Mouse (Mus musculus): ENCODE measurements around the gene Mdm2. TPM values are rescaled to one million over a fixed set of nuclear protein-coding genes. Genes with fewer than 3 reads are reported as not detected.
"Not testable (repeated sequence)": the region's sequence is repeated elsewhere in the genome, so short reads cannot be mapped to it uniquely, and the experiment has no call there.

Gene Mdm2
- total RNA-seq, 2 experiments from 2014 or later = 53.4 to 57.5 TPM

DNA sequence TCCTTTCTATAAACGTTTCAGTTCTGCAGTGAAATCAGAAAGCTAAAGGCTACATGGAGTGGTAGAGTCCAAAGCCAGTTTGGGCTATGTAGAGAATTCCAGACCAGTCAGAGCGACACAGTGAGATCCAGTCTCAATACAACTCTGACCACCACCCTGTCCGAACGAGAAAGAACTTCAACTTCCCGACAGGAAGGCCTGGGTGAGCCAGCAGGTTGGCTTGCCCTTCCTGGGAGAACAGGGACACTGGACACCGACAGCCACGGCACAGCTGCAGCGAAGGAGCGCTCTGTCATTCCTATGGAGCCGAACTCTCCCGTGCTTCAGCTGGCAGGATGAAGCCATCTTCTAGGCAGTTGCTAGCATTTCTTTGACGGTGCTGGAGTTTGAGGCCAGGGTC, 24.8 kb upstream of the Mdm2 start:
- intact Hi-C loops (cut with DNase I) = not testable (repeated sequence)

DNA sequence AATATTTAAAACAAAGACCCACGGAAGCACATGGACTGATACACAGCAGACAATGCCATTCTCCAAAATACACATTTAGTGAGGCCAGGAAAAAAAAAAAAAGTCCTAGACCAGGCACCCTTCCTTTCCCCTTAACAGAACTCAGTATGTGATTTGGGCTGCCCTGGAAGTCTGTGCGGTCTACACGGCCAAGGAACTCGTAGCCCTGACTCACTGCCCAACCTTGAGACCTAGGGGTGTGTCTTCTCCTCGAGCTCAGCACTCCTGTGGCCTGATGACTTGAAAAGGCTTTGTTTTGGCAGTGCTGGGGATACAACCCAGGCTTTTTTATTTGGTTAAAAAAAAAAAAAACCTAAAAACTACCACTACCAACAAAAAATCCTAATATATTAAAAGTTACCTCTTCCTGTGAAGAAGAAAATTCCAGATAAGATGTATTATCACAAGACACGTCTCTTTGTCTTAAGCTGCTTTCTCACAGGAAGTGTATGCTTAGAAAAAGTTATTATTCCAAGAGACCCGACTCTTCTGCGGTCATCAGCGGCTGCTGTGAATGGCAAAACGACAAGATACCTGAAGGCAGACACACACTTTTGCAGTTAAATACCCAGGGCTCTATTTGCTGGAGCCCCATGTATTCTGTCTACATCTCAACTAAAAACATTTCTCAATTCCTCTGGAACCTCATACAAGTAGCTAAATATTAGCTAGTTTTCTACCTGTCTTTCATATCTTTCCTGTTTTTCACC, 23.7 kb upstream of the Mdm2 start:
- intact Hi-C loops (cut with DNase I) = loop anchor here (5.0 kb wide), 1 partner anchor 378 kb away; no protein-coding TSS in a partner anchor
- not testable (repeated sequence) for DNase-seq (ENCODE audit: low spot score in 2 of 2)

More for the DNA sequence above, 24.8 kb upstream of the Mdm2 start:
- DNase-seq (ENCODE audit: low spot score in 2 of 2) = not testable (repeated sequence)

DNA sequence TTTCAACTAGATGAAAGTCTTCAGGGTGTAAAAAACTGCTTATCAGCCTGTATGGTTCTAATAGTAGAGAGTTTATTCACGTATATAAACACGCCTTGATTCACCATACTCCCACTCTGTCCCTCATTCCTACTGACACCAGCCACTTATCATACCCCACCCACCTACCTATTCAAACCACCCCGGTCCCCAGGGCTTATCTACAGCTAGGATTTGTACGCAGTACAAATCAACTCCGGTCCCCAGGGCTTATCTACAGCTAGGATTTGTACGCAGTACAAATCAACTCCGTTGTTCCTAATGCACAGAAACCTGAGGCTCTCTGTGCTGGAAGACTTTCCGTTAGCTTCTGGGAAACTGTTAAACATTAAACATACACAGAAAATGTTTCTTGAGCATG, 23.1 kb upstream of the Mdm2 start:
- intact Hi-C loops (cut with DNase I) = loop anchor here (5.0 kb wide), 1 partner anchor 379 kb away; no protein-coding TSS in a partner anchor
- not testable (repeated sequence) for DNase-seq (ENCODE audit: low spot score in 2 of 2)

DNA sequence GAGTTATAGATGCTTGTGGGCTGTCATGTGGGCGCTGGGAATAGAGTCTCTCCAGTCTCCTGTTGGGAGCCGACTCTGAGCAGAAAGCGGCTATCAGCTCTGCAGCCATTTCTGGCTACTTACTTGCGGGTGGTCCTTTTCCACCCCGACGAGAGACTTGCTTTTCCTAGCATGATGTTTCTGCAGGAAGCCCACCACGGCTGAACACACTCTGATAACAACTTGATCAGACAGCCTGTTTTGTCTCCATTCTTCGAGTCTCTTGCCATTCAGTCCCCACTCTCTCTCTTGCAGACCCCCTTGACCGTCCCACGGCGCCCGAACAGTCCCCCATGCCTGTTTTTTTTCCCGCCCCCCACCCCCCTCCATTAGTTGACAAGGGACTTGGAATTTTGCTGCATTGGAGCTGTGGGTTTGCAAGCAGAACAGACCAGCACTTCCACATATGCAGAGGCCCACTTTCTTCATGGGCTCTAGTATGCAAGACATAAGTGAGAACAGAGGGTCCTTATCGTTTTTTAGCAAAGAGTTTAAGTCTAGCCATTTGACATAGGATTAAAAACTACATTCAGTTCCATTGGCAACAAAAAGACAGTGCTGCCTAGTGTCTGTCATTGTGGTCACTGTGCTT, 22.5 kb upstream of the Mdm2 start:
- intact Hi-C loops (cut with DNase I) = loop anchor here (5.0 kb wide), 1 partner anchor 379 kb away; no protein-coding TSS in a partner anchor
- no peak for DNase-seq (ENCODE audit: low spot score in 2 of 2)

DNA sequence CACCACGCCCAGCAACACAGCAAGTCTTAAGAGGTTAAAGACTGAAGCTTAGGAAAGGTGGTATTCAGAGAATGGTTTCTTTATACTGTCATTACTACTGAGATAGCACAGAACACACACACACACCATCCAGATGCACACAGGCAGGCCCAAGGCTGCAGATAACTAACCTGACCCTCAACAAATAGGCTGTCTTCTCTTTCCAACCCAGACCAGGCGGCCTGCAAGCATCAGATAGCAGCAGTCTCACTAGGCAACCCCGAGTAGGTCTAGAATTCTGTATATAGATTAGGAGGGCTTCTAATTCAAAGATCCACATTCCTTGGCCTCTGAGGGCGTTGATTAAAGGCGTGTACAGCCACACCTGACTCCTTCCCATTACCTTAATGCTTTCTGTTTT, 21.6 kb upstream of the Mdm2 start:
- no peak for DNase-seq (ENCODE audit: low spot score in 2 of 2)
- intact Hi-C loops (cut with DNase I) = loop anchor here (5.0 kb wide), 1 partner anchor 380 kb away; no protein-coding TSS in a partner anchor

DNA sequence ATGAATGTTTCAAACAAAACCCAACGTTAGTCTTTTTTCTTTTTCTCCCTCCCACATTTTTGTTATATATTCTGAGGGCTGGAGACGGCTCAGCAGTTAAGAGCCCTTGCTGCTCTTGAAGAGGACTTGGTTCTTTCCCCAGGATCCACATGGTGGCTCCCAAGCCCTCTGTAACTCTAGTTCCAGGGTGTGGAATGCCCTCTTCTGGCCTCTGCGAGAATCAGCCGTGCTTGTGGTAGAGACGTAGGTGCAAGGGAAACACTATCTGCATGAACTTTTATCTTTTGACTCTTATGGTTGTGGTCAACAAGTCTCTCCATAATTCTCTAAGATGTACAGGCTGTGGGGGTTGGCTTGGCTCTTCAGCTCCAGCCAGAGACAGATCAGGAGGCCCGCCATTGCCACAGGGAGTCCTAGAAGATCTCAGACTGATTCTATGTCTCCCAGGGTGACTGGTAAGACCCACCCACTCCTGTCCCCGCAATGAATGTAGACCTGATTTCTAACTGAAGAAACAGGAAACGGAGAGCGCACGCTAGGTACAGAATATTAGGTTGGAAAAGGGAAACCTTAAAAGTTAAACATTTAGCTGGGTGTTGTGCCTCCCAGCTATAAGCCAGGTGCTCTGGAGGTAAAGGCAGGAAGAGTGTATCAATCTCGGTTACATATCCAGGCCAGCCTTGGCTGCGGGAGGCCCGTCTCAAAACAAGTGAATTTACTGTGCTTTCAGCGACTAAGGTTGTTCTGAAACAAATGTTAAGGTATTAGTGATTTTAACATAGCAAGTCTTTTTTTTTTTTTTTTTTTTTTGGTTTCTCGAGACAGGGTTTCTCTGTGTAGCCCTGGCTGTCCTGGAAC, 20.9 kb upstream of the Mdm2 start:
- intact Hi-C loops (cut with DNase I) = loop anchor here (5.0 kb wide), 1 partner anchor 381 kb away; no protein-coding TSS in a partner anchor

DNA sequence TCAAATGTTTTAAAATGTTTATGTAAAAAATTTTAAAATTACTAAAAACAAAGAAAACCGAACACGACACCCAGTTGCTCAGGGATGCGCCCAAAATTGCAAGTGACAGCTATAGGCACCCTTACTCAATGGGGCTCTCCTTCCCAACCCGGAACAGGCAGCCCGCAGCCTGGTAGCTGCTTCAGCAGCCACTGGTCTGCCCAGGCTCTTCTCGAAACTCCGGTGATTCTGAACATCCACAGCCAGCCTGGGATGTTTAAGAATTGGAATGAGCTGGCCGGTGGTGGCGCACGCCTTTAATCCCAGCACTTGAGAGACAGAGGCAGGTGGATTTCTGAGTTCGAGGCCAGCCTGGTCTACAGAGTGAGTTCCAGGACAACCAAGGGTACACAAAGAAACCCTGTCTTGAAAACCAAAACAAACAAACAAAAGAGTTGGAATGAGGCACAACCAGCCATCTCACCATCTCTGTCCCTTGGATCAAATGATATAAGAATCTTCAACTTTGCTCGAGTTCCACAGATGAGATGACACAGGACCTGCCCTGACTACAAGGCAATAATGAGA, 20.2 kb upstream of the Mdm2 start:
- intact Hi-C loops (cut with DNase I) = loop anchor here (5.0 kb wide), 1 partner anchor 382 kb away; no protein-coding TSS in a partner anchor
- no peak for DNase-seq (ENCODE audit: low spot score in 2 of 2)

More for the DNA sequence above, 20.9 kb upstream of the Mdm2 start:
- peak; percentile 54 to 59 for DNase-seq (ENCODE audit: low spot score in 2 of 2)

DNA sequence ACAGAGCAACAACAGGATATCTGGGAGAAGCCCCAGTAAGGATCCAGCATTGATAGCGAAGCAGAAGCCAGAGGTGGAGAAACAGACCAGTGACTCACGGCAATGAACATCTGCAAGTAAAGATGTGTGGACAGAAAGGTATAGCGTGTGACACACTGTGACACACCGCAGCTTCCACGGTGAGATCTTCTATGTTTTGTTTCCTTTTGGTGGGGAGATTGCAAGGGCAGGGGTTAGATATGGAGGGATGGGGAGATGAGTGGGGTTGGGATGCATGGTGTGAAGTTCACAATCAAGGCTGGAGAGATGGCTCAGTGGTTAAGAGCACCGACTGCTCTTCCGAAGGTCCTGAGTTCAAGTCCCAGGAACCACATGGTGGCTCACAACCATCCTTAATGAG, 19.6 kb upstream of the Mdm2 start:
- no peak for DNase-seq (ENCODE audit: low spot score in 2 of 2)
- intact Hi-C loops (cut with DNase I) = loop anchor here (5.0 kb wide), 1 partner anchor 382 kb away; no protein-coding TSS in a partner anchor

DNA sequence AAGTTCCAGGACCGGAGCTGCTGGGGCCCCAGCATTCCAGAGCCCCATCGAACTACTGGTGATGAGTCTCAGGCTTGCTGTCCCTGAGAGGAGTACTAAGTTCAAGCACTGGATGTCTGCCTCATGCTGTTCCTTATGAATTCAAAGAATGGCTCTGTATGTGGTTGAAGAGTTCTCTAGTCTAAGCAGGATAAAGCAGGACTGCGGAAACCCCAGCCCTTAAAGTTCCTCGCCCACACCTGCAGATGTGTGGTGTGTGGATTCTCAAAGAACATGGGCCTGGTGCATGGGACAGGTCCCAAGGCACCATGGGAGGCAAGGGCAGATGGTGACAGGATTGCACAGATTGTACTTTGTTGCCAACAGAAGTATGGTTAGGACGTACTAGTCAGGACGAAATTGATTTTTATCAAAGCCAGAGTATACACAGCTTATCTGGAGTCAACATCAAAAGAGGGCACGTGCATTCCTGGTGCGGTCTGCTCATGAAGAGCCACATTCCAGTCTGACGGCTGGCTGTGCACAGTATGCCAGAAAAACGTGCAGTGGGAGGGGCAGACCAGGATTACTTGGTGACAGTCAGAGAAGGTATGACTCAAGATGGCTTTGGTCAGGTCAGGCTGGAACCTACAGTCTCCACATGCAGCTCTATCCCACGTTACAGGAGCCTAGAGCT, 18.7 kb upstream of the Mdm2 start:
- intact Hi-C loops (cut with DNase I) = no loop called here

DNA sequence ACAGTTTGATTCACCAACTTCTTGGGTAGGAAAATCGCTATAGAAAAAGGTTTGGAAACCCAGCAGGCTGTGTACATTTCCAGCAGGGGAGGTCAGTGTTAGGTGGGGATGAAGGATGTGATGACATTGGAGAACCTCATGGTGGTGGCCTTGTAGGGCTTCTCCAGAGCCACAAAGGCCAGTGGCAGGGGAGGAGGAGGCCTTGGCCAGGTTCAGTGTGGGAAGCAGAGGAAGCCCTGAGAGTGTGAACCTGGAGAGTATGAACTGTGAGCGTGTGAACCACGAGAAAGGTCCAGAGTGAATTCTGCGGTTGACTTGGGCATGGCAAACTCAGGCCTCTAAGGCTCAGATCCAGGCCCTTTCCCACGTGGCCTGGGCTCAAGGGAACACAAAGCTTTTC, 18.0 kb upstream of the Mdm2 start:
- intact Hi-C loops (cut with DNase I) = no loop called here

More for the DNA sequence above, 18.7 kb upstream of the Mdm2 start:
- no peak for DNase-seq (ENCODE audit: low spot score in 2 of 2)

DNA sequence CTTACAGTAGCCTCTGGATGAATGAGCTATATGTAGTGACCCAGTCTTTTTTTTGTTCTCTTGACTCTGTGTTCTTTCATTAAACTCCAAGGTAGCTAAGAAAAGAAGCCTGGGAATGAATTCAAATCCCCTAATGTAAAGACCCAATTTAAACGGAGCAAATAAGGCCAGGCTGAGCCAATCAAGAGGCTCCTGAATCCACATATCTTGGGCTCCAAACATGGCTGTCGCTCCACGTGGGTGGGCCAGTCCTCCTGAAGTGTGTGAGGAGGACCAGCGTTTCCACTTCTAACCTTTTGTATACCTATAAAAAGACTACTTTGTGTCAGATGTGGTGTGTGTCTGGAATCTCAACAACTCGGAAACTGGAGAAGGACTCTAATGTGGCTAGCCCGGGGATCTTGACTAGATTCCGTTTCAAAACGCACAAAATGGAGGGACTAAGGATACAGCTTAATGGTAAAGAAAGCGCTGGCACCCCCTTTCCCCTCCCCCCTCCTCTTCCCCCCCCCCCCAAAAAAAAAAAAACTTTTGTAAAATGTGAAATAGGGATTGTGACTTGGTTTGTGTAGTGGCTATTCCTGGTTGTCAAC, 17.1 kb upstream of the Mdm2 start:
- intact Hi-C loops (cut with DNase I) = no loop called here
- no peak for DNase-seq (ENCODE audit: low spot score in 2 of 2)

More for the DNA sequence above, 18.0 kb upstream of the Mdm2 start:
- DNase-seq (ENCODE audit: low spot score in 2 of 2) = no peak

DNA sequence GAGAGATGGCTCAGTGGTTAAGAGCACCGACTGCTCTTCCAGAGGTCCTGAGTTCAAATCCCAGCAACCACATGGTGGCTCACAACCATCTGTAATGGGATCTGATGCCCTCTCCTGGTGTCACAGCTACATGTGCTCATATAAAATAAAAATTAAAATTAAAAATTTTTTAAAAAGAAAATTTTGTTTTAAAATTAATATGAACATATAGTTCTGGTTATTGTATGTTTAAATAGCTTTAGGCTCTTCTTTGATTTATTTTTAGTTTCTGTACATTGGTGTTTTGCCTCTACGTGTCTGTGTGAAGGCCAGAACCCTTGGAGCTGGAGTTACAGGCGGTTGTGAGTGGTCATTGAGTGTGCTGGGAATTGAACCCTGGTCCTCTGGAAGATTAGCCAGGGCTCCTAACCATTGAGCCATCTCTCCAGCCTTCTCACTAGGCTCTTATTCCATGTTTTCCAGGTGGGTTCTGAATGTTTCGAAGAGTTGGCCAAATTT, 16.4 kb upstream of the Mdm2 start:
- no peak for DNase-seq (ENCODE audit: low spot score in 2 of 2)
- intact Hi-C loops (cut with DNase I) = no loop called here

DNA sequence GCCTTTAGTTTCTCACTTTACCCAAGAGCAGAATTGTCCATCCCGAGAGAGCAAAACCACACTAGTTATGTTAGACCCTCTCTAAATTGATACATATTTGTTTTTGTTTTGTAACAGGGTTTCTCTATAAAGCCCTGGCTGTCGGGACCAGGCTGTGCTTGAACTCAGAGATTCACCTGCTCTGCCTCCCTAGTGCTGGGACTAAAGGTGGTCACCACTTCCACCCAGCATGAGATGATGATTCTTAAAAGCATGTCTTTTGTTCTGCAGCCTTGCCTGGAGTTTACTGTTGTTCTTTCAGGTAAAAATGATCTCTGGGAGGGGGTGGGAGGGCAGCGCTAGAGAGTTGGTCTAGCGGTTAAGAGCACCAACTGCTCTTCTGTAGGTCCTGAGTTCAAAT, 15.8 kb upstream of the Mdm2 start:
- intact Hi-C loops (cut with DNase I) = no loop called here
- DNase-seq (ENCODE audit: low spot score in 2 of 2) = no peak

DNA sequence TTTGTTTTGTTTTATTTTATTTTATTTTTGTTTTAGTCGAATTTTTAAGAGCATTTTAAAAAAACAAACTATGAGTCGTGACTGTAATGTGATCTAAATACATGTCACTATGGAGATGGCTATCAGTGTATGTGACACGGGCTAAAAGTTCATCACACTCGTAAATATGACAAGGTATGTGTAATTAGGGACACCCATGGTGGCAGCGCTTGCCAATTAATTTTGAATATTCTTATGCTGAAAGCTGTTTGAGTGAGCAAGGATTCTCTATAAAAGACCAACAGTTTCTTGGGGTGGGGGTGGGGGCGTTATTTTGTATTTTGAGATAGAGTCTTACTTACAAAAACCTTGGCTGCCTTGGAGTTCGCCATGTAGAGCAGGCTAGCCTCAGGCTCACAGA, 15.1 kb upstream of the Mdm2 start:
- intact Hi-C loops (cut with DNase I) = no loop called here
- DNase-seq (ENCODE audit: low spot score in 2 of 2) = no peak

DNA sequence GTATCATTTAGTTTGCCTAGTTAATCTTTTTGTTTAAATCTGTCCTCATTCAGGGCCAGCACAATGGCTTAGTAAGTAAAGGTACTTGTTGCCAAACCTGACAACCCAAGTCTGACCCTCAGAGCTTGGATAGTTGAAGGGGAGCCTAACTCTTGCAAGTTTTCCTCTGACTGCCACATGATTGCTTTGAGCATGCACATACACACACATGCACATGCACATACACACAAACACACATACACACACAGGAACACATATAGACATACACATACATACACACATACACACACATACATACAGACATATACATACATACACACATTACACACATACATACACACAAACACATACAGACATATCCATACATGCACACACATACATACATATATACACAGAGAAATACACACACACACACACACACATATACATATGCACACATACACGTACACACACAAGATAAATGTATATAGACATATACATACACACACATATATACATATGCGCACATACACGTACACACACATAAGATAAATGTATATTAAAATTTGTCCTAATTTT, 14.3 kb upstream of the Mdm2 start:
- intact Hi-C loops (cut with DNase I) = no loop called here
- DNase-seq (ENCODE audit: low spot score in 2 of 2) = no peak

DNA sequence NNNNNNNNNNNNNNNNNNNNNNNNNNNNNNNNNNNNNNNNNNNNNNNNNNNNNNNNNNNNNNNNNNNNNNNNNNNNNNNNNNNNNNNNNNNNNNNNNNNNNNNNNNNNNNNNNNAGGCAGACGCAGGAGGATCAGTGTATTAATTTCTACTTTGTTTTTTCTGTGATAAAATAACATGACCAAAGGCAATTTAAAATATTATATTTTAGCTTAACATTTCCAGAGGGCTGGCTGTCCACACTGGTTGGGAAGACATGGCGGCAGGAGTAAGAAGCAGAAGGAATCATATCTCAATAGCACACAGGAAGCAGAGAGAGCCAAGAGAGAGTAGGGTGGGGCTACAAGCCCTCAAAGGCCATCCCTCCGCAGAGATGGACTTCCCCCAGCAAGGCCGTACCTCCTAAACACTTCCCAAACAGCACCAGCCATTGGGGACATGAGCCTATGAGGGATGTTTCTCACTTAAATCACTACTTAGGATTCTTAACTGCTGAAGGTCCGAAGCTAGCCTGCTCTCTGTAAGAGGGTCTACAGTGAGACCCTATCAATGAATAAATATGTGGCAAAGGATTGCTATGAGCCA, 13.7 kb upstream of the Mdm2 start:
- intact Hi-C loops (cut with DNase I) = no loop called here
- no peak for DNase-seq (ENCODE audit: low spot score in 2 of 2)

DNA sequence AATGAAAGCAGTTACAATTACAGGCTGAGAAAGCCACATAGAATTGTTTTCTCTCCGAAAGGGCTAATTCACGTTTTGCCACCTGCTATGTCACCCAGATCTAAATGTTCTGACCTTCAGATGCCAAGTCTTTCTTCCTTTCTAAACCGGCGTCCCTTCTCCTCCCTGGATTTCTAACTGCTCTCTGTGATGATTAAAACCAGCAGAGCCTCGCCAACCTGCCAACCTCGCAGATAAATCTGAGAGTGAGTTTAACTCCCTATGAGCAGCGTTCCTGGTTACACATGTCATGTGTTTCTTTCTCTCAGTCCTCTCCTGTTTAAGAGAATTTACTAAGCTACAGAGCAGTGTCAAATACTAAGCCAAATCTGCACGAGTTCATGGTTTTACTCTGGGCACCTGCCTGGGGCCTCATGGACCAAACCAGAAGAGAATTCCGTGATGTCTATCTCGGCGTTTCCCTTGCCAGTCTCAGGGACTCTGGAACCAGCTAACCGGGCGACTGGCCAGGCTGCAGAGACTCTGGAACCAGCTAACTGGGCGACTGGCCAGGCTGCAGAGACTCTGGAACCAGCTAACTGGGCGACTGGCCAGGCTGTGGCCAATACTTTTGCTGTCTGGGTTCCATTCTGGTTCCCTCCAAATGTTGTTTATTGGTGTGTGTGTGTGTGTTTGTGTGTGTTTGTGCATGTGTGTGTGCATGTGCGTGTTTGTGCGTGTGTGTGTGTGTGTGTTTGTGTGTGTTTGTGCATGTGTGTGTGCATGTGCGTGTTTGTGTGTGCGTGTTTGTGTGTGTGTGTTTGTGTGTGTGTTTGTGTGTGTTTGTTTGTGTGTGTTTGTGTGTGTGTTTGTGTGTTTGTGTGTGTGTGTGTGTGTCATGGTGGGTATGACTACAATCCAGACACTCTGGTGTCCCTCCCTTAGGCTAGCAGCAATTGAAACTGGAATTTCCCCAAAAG, 7.9 kb upstream of the Mdm2 start:
- intact Hi-C loops (cut with DNase I) = no loop called here
- DNase-seq (ENCODE audit: low spot score in 2 of 2) = peak; percentile 31 to 48

Data from left cerebral cortex, postnatal 25 days (tissue).